Mouse (Mus musculus) cerebellum, adult 2 months (tissue): Measurements from ENCODE around the gene Orc2. TPM values are rescaled to one million over a fixed set of nuclear protein-coding genes. Genes with fewer than 3 reads are reported as not detected.

Source experiments
- DNase-seq, 2 experiments: peaks; one replicate each; pipeline ENCODE4 v3.0.0; 2021
- H3K27ac ChIP-seq: fragments of 200-500 bp; 2 replicates; pipeline ENCODE4 v1.5.1; 2012; ENCODE audit warnings: low read length, control low read depth, inconsistent platforms; ENCODE audit not compliant: insufficient read depth
- H3K27me3 ChIP-seq: fragments of 200-500 bp; 2 replicates; pipeline ENCODE4 v1.6.1; 2012; ENCODE audit warnings: inconsistent platforms, mild to moderate bottlenecking, low read length, moderate library complexity; ENCODE audit not compliant: control insufficient read depth, insufficient read depth
- H3K4me1 ChIP-seq: fragments of 200-500 bp; 2 replicates; pipeline ENCODE4 v1.6.1; 2011; ENCODE audit warnings: low read length; ENCODE audit not compliant: control insufficient read depth, insufficient read depth
- H3K4me3 ChIP-seq: fragments of 200-500 bp; replicated peaks from 2 replicates; pipeline ENCODE3; 2011; ENCODE audit warnings: mild to moderate bottlenecking, low read depth, low read length, control low read depth; ENCODE audit not compliant: insufficient read depth
- CTCF ChIP-seq: fragments of 200-500 bp; IDR thresholded peaks from 2 replicates; pipeline ENCODE4 v1.5.1; 2011; ENCODE audit warnings: low read depth, mild to moderate bottlenecking, control low read depth, low read length, moderate library complexity, borderline replicate concordance; ENCODE audit not compliant: insufficient read depth
- POLR2A ChIP-seq: fragments of 200-500 bp; IDR thresholded peaks from 2 replicates; pipeline ENCODE4 v1.6.1; 2011; ENCODE audit warnings: low read length, control low read depth, borderline replicate concordance; ENCODE audit not compliant: insufficient read depth
- WGBS: fragments of 180-500 bp; shearing (Covaris S2); methylation state at CpG from one replicate; pipeline ENCODE4 v1.1.7; 2018; 5-methylcytosine and 5-hydroxymethylcytosine counted together
- polyA plus RNA-seq: library from polyadenylated mRNA; depleted of rRNA; stranded (reverse); fragments of >200 nt; gene quantifications from 2 replicates; pipeline ENCODE4 v1.2.3, GENCODE M21; 2012

Gene Orc2
- polyA plus RNA-seq, 1 experiment: 21.6 TPM

GRCm38 (mm10) chr1:58454316-58454715 lies 50.6 kb downstream of the Orc2 start:
- no peak for DNase-seq
- Histone ChIP-seq H3K27ac (no peak overlapping the region), H3K4me3 (no peak overlapping the region), H3K4me1 (no peaks in the 10 kb centered on the region), H3K27me3 (no peaks in the 10 kb centered on the region)
- WGBS: 95% methylated on average over 6 of the region's 6 CpGs
- TF ChIP-seq CTCF (no peak), POLR2A (no peak)

- WGBS: 86% methylated on average over 7 of the region's 7 CpGs
- H3K4me3 ChIP-seq: no peak overlapping the region
- H3K27me3 ChIP-seq: no peaks in the 10 kb centered on the region
- TF ChIP-seq CTCF: no peak
- no peak for TF ChIP-seq POLR2A
- no peak overlapping the region for H3K27ac ChIP-seq
- H3K4me1 ChIP-seq: peaks cover 9% of the 10 kb centered on the region
- DNase-seq: no peak
These were observed 56.5 kb downstream of the Orc2 start for GRCm38 (mm10) chr1:58448396-58448795.

GRCm38 (mm10) chr1:58447766-58448165 lies 57.1 kb downstream of the Orc2 start:
- no peak for DNase-seq
- TF ChIP-seq CTCF: no peak
- no peak for TF ChIP-seq POLR2A
- 81% methylated on average over 7 of the region's 7 CpGs for WGBS
- peaks cover 9% of the 10 kb centered on the region for H3K4me1 ChIP-seq
- H3K27me3 ChIP-seq: no peaks in the 10 kb centered on the region
- H3K27ac ChIP-seq: no peak overlapping the region
- H3K4me3 ChIP-seq: no peak overlapping the region

GRCm38 (mm10) chr1:58445861-58446260 lies 59.0 kb downstream of the Orc2 start:
- H3K27me3 ChIP-seq: no peaks in the 10 kb centered on the region
- no peak overlapping the region for H3K27ac ChIP-seq
- TF ChIP-seq POLR2A (no peak), CTCF (no peak)
- H3K4me3 ChIP-seq: peak overlapping the region; percentile 69
- under 1% methylated on average over 11 of the region's 11 CpGs for WGBS
- peak in 1 of 2 experiments; percentile 11 for DNase-seq
- H3K4me1 ChIP-seq: peaks cover 9% of the 10 kb centered on the region

GRCm38 (mm10) chr1:58445143-58445722 lies 59.7 kb downstream of the Orc2 start, which contains the start of the genes Nif3l1 and Ppil3:
Gene Nif3l1 (plus strand): TSS chr1:58445151.
Gene Ppil3 (minus strand): TSS chr1:58445486.
- DNase-seq: peak; percentile 82 to 84
- H3K4me1 ChIP-seq: peaks cover 9% of the 10 kb centered on the region
- under 1% methylated on average over 33 of the region's 33 CpGs for WGBS
- no peaks in the 10 kb centered on the region for H3K27me3 ChIP-seq
- H3K4me3 ChIP-seq: peak within 1 kb of the TSS; percentile 69
- TF ChIP-seq CTCF: no peak
- TF ChIP-seq POLR2A: peak; percentile 59; the same call in 1 of the 2 replicates
- H3K27ac ChIP-seq: no peak within 1 kb of the TSS

GRCm38 (mm10) chr1:58444691-58445090 lies 60.2 kb downstream of the Orc2 start:
- Histone ChIP-seq H3K27ac (no peak overlapping the region), H3K4me1 (peaks cover 9% of the 10 kb centered on the region), H3K27me3 (no peaks in the 10 kb centered on the region), H3K4me3 (peak overlapping the region; percentile 69)
- no peak for DNase-seq
- WGBS: 9% methylated on average over 10 of the region's 10 CpGs
- no peak for TF ChIP-seq POLR2A
- no peak for TF ChIP-seq CTCF

GRCm38 (mm10) chr1:58424551-58424950 lies 80.4 kb downstream of the Orc2 start:
- peak in 1 of 2 experiments; percentile 11 for DNase-seq
- TF ChIP-seq POLR2A (no peak), CTCF (no peak)
- H3K27me3 ChIP-seq: no peaks in the 10 kb centered on the region
- no peaks in the 10 kb centered on the region; the same call in 1 of the 2 replicates for H3K4me1 ChIP-seq
- 81% methylated on average over 3 of the region's 3 CpGs for WGBS
- H3K4me3 ChIP-seq: no peak overlapping the region
- no peak overlapping the region for H3K27ac ChIP-seq
